Mouse (Mus musculus): Measurements from ENCODE around the gene Tapbpl.

The Tapbpl gene

GRCm38 (mm10) chr6:125197166-125197565 lies 34.5 kb downstream of the Tapbpl start:
- DNase-seq (ENCODE audit: low spot score in 2 of 2): no peak

- no peak for DNase-seq (ENCODE audit: low spot score in 2 of 2)
Measured at GRCm38 (mm10) chr6:125196301-125196700, 35.4 kb downstream of the Tapbpl start.

DNA sequence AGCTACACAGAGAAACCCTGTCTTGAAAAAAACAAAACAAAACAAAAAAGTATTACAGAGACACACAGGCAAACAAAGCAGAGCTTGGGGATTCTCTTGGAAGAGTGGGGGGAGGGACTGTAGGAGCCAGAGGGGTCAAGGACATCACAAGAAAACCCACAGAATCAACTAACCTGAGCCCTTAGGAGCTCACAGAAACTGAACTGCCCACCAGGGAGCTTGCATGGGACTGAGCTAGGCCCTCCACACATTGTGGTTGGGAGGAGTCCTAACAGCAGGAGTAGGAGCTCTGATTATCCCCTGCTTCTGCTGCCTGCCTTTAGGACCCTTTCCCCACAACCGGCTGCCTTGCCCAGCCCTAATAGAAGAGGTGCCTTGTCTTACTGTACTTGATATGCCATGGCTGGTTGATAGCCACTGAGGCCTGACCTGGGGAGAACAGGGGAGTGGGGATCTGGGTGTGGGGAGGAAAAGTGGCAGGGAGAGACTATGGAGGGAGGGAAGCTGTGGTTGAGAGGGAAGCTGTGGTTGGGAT lies 36.1 kb downstream of the Tapbpl start:
- DNase-seq (ENCODE audit: low spot score in 2 of 2): no peak

DNA sequence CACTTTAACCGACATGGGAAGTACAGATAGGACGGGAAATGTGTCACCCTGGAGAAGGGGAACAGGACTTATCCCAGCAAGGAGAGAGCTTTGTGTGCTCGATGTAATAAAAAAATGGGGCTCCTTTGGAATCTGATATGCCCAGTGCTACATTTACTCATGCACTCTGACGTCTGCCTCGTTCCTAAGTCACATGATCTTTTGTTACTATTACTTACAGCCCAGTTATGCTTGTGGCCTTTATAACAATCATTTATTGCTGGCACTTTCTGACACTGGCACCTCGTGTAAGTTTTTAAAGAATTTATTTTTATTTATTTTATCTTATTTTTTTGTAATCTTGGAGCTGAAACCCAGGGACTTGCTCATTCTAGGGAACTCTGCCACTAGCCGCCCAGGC lies 38.3 kb downstream of the Tapbpl start:
- no peak for DNase-seq (ENCODE audit: low spot score in 2 of 2)

- no peak for DNase-seq (ENCODE audit: low spot score in 2 of 2)
Measured at GRCm38 (mm10) chr6:125192841-125193240, 38.8 kb downstream of the Tapbpl start.

DNA sequence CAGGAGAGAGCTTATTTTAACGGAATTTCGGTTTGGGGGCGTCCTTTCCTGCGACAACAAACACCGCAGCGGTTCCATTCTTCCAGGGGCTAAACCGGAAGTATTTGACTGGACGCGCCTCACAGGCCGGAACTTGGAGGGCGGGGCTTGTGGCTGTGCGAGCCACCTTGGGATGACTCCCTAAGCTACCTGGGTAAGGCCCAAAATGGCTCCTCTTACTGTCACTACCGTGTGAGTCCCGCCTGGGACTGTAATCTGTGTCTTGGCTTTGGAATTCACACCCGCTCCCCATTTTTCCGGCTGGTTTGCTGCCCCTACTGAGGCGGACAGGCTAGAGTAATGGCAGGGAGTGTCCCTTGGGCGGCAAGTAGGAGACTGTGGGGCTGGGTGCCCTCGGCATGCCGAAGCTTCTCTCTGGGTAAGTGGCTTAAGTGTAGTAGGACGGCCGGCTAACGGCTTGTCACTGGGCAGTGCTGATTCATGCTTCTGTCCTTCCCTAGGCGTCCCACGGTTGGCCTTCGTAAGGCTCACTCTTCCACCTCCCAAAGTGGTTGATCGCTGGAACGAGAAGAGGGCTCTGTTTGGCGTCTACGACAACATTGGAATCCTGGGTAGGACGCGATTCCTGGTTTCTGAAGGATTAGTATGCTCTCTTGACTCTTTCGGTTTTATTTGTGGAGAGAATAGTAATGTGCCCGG lies 39.5 kb downstream of the Tapbpl start:
- peak; percentile 82 to 89 for DNase-seq (ENCODE audit: low spot score in 2 of 2)

DNA sequence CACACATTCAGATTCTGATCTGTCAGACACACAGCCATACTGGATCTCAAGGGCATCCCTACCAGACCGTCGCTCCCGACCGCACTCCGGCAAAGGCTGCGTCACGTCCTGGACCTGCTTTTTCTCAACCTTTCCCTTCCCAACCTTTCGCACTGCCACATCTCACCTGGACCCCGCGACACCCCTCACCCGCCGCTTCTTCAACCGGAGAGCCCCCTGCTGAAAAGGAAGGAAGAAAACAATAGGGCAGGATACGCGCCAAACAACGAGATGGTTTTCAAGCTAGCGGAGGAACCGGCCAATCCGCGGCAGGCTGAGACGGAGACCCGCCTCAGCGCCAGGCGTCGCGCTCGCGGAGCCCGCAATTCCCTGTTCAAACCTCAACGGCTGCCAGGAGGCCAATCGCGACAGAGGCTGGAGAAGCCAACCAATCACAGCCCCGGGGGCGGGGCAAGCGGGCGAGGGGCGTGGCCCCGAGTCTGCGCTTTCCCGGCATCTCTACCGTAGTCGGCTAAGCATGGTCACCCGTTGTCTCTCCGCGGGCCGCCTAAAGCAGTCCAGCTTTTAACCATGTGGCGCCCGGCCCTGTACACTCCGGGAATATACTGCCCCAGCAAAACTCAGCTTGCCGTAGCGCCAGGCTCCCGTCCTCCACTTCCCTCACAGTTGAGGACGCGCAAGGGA lies 40.2 kb downstream of the Tapbpl start, which contains the start of the genes Ncapd2 and Mrpl51:
TSS of gene Ncapd2 (minus strand) at position 370 of the 684 bp plus-strand sequence.
TSS of gene Mrpl51 (plus strand) at position 470 of the 684 bp plus-strand sequence.
- peak; percentile 94 to 97 for DNase-seq (ENCODE audit: low spot score in 2 of 2)

DNA sequence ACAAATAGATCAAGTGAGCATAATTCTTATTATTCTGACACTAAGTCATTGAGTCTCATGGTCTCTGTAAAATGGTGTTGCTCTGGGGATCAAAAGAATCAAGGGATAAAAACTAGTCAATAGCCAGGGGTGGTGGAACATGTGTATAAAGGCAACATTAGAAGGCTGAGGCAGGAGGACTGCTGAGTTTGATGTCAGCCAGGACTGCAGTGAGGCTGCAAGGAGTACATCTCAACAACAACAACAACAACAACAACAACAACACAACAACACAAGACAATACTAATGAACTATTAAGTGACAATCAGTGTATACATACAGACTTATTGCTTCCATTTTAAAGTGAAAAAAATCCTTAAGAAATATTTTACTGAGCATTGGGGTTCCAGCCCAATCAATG lies 40.8 kb downstream of the Tapbpl start:
- DNase-seq (ENCODE audit: low spot score in 2 of 2): no peak

- DNase-seq (ENCODE audit: low spot score in 2 of 2): no peak
Measured at GRCm38 (mm10) chr6:125186203-125186602, 45.5 kb downstream of the Tapbpl start.

- no peak for DNase-seq (ENCODE audit: low spot score in 2 of 2)
Measured at GRCm38 (mm10) chr6:125182133-125182532, 49.5 kb downstream of the Tapbpl start.

DNA sequence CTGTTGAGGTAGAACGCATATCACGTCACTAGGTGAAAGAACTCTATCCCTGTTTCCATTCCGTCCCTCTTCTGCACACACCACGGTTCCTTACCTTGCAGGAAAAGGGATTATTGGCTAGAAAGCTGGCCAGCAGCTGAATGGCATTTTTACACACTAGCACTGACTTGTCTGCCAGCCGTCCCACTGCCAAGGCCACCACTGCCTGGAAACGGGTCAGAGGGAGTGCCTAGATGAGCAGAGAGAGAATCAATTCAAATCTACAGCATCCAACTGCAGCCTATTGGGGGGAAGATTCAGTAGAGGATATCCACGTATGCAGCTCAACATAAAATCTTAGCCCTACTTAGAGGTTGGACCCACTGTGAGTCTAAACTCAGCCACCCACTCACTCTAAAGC lies 52.1 kb downstream of the Tapbpl start:
- DNase-seq (ENCODE audit: low spot score in 2 of 2): no peak

DNA sequence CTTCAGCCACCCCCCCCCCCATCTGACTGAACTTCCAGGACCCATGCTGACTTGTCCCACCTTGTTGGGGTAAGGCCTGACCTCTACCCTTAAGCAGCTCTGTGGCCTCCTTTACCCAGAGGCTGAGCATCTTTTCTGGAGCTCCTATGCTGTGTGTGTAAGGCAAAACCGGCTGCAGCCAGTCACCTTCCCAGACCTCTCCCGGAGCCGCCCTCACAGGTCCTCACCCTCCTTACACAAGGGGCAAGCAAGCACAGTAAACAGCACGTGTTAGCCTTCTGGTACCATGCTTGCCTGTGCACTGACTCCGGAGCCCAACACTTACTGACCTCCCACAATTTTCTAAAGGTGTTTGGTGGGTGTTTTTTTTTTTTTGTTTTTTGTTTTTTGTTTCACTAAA lies 56.2 kb downstream of the Tapbpl start:
- no peak for DNase-seq (ENCODE audit: low spot score in 2 of 2)
